23 mouse cellular contexts compared by ENCODE assay signal in the genomic region with DNA sequence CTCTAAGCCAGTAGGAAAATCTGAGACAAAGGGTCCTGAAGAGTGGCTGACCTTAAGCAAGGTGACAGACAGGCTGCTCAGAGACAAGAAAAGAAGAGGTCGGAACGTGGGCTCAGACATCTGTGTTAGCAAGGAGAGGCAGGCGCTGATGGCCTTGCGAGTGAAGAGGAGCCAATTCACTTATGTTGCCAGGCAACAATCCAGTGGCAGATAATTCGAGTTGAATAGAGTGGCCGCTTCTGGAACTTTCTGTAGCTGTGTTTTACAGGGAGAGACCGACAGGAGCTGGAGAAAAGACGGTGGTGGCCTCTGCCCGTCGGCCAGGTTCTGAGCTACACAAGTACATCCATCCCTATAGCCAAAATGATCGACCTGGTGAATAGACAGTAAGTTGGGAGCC. TPM values are rescaled to one million over a fixed set of nuclear protein-coding genes. Genes with fewer than 3 reads are reported as not detected.
A peak's percentile ranks its signal among the peaks of the same experiment; 100 is the strongest.
DNase-seq lines count a peak whose midpoint lies in the region; ATAC-seq and TF ChIP-seq lines count a peak whose summit lies in the region.
"Had no signal": no experiment of that assay in that cellular context is flagged by ENCODE, and none has a peak within 500 bp of the region (broad histone marks: within the 10 kb centered on the region; RNA-seq: fewer than 3 reads in every experiment).

No protein-coding gene starts in this region.

- no peaks in the 10 kb centered on the region for H3K9me3 ChIP-seq in heart, embryonic 12.5 days (replicated peaks)
- no peaks in the 10 kb centered on the region for H3K9me3 ChIP-seq in hindbrain, embryonic 11.5 days (ENCODE audit: control insufficient read depth, low read length)
- no peaks in the 10 kb centered on the region for H3K9me3 ChIP-seq in hindbrain, embryonic 16.5 days (ENCODE audit: control insufficient read depth, low read length)
- no peaks in the 10 kb centered on the region for H3K9me3 ChIP-seq in forebrain, postnatal 0 days (ENCODE audit: low read length)
- H3K9me3 ChIP-seq in midbrain, embryonic 15.5 days = no peaks in the 10 kb centered on the region
- H3K9me3 ChIP-seq: megakaryocyte, embryonic 14.5 days had no signal

- peak; percentile 85 for DNase-seq in heart, adult 11 months
- peak; percentile 10 for DNase-seq in hindbrain, embryonic 11.5 days (ENCODE audit: low spot score)
- no peak for DNase-seq in forebrain, postnatal 0 days
- DNase-seq in layer of hippocampus, adult 9-10 months (ENCODE audit: low spot score) = no peak
- DNase-seq: cerebellum, postnatal 10 days; gastrocnemius, postnatal 36 days; kidney, adult 8-10 months; kidney, postnatal 36 days; layer of hippocampus, postnatal 36 days; liver; liver, postnatal 0 days; lung, postnatal 14 days; retina, postnatal 1 day; right cerebral cortex, postnatal 4 days; thymus, postnatal 25 days had no signal

- peaks cover 4% of the 10 kb centered on the region for H3K36me3 ChIP-seq in heart, embryonic 12.5 days
- H3K36me3 ChIP-seq in hindbrain, embryonic 11.5 days (ENCODE audit: control insufficient read depth, insufficient read depth, low read length) = no peaks in the 10 kb centered on the region
- H3K36me3 ChIP-seq in hindbrain, embryonic 16.5 days (ENCODE audit: control insufficient read depth, insufficient read depth, low read length) = peaks cover 3% of the 10 kb centered on the region; the same call in 1 of the 2 replicates
- H3K36me3 ChIP-seq in forebrain, postnatal 0 days (ENCODE audit: insufficient read depth) = peaks cover 5% of the 10 kb centered on the region; the same call in 1 of the 2 replicates
- H3K36me3 ChIP-seq in midbrain, embryonic 15.5 days (replicated peaks) = peaks cover 4% of the 10 kb centered on the region; the same call in 1 of the 2 replicates

- H3K27me3 ChIP-seq in heart, embryonic 12.5 days (replicated peaks) = no peaks in the 10 kb centered on the region
- H3K27me3 ChIP-seq in hindbrain, embryonic 11.5 days (ENCODE audit: control insufficient read depth, insufficient read depth, low read length) = no peaks in the 10 kb centered on the region
- H3K27me3 ChIP-seq in hindbrain, embryonic 16.5 days (replicated peaks; ENCODE audit: control insufficient read depth, insufficient read depth, low read length) = no peaks in the 10 kb centered on the region
- no peaks in the 10 kb centered on the region for H3K27me3 ChIP-seq in forebrain, postnatal 0 days (ENCODE audit: insufficient read depth, low read length)
- H3K27me3 ChIP-seq in midbrain, embryonic 15.5 days (replicated peaks) = no peaks in the 10 kb centered on the region

- H3K9ac ChIP-seq in heart, embryonic 12.5 days = no peak overlapping the region
- no peak overlapping the region for H3K9ac ChIP-seq in hindbrain, embryonic 11.5 days (ENCODE audit: low read depth, low read length)
- no peak overlapping the region for H3K9ac ChIP-seq in hindbrain, embryonic 16.5 days (ENCODE audit: low read depth, low read length)
- no peak overlapping the region for H3K9ac ChIP-seq in forebrain, postnatal 0 days
- no peak overlapping the region for H3K9ac ChIP-seq in midbrain, embryonic 15.5 days
- H3K9ac ChIP-seq: liver, postnatal 0 days had no signal

- H3K4me2 ChIP-seq in heart, embryonic 12.5 days = no peak overlapping the region
- no peak overlapping the region for H3K4me2 ChIP-seq in hindbrain, embryonic 11.5 days (replicated peaks; ENCODE audit: low read depth, low read length)
- H3K4me2 ChIP-seq in hindbrain, embryonic 16.5 days (ENCODE audit: low read length) = no peak overlapping the region
- no peak overlapping the region for H3K4me2 ChIP-seq in forebrain, postnatal 0 days (ENCODE audit: low read depth)
- no peak overlapping the region for H3K4me2 ChIP-seq in midbrain, embryonic 15.5 days

- ATAC-seq in heart, embryonic 12.5 days (ENCODE audit: insufficient number of reproducible peaks, low FRiP score) = no peak
- ATAC-seq in hindbrain, embryonic 11.5 days (ENCODE audit: low FRiP score) = no peak
- no peak for ATAC-seq in hindbrain, embryonic 16.5 days
- ATAC-seq in forebrain, postnatal 0 days = no peak
- ATAC-seq in midbrain, embryonic 15.5 days (replicated peaks) = no peak
- ATAC-seq in erythroblast, adult 5-6 weeks (replicated peaks; ENCODE audit: low FRiP score, poor library complexity, severe bottlenecking) = no peak
- ATAC-seq: liver, postnatal 0 days had no signal

- no peak overlapping the region for H3K4me3 ChIP-seq in heart, embryonic 12.5 days
- H3K4me3 ChIP-seq in hindbrain, embryonic 11.5 days (ENCODE audit: low read depth, low read length) = no peak overlapping the region
- no peak overlapping the region for H3K4me3 ChIP-seq in hindbrain, embryonic 16.5 days (ENCODE audit: low read length)
- no peak overlapping the region for H3K4me3 ChIP-seq in forebrain, postnatal 0 days (ENCODE audit: low read depth, low read length)
- no peak overlapping the region for H3K4me3 ChIP-seq in midbrain, embryonic 15.5 days
- H3K4me3 ChIP-seq: megakaryocyte, embryonic 14.5 days had no signal

- no peak for TF ChIP-seq CTCF in forebrain, postnatal 0 days (IDR thresholded peaks at IDR 0.05; ENCODE audit: low read depth)

- no peak overlapping the region for H3K27ac ChIP-seq in heart, embryonic 12.5 days (ENCODE audit: poor library complexity, severe bottlenecking)
- H3K27ac ChIP-seq in hindbrain, embryonic 11.5 days (ENCODE audit: low read depth, low read length) = no peak overlapping the region
- H3K27ac ChIP-seq in hindbrain, embryonic 16.5 days (ENCODE audit: low read depth, low read length) = no peak overlapping the region
- H3K27ac ChIP-seq in forebrain, postnatal 0 days (ENCODE audit: low read depth, low read length) = 0 out of 2 replicates have a peak overlapping the region, but pooled peaks have one; percentile 15
- H3K27ac ChIP-seq in midbrain, embryonic 15.5 days = peak overlapping the region; percentile 66

- H3K4me1 ChIP-seq in heart, embryonic 12.5 days (replicated peaks) = peaks cover 12% of the 10 kb centered on the region
- no peaks in the 10 kb centered on the region for H3K4me1 ChIP-seq in hindbrain, embryonic 11.5 days (replicated peaks; ENCODE audit: control insufficient read depth, insufficient read depth, low read length)
- peaks cover 15% of the 10 kb centered on the region for H3K4me1 ChIP-seq in hindbrain, embryonic 16.5 days (ENCODE audit: control insufficient read depth, insufficient read depth, low read depth, low read length)
- H3K4me1 ChIP-seq in forebrain, postnatal 0 days (ENCODE audit: insufficient read depth) = peaks cover 2% of the 10 kb centered on the region; the same call in 1 of the 2 replicates
- peaks cover 20% of the 10 kb centered on the region for H3K4me1 ChIP-seq in midbrain, embryonic 15.5 days

- WGBS in heart, embryonic 12.5 days = 37% methylated on average over 11 of the region's 11 CpGs
- WGBS in hindbrain, embryonic 11.5 days = 55% methylated on average over 11 of the region's 11 CpGs
- WGBS in hindbrain, embryonic 16.5 days = 33% methylated on average over 11 of the region's 11 CpGs
- WGBS in forebrain, postnatal 0 days = 58% methylated on average over 11 of the region's 11 CpGs
- 47% methylated on average over 11 of the region's 11 CpGs for WGBS in midbrain, embryonic 15.5 days

RNA-seq across cellular contexts. Expression of a gene that starts 6.9 kb away (rescaled TPM):
- polyA plus RNA-seq in heart, embryonic 12.5 days (2016; fragmentation: Nextera tagmentation; extraction: Ambion mirVana) = not detected in 2 replicates
- 1.1 TPM in 1 of 2 replicates, not detected in the other for polyA plus RNA-seq in hindbrain, embryonic 11.5 days (2014; fragmentation: Nextera tagmentation; extraction: Ambion mirVana)
- polyA plus RNA-seq in hindbrain, embryonic 16.5 days (2015; fragmentation: Nextera tagmentation; extraction: Ambion mirVana) = 0.52 TPM in 1 of 2 replicates, not detected in the other
- total RNA-seq in forebrain, postnatal 0 days (2014; rRNA removed) = not detected in 2 replicates
- 0.48 and 0.51 TPM in 2 replicates for polyA plus RNA-seq in forebrain, postnatal 0 days (2015; fragmentation: Nextera tagmentation; extraction: Ambion mirVana)
- 2.0 and 2.3 TPM in 2 replicates for polyA plus RNA-seq in midbrain, embryonic 15.5 days (2015; fragmentation: Nextera tagmentation; extraction: Ambion mirVana)
- total RNA-seq in erythroblast, adult 5-6 weeks (2015; ENCODE audit: low replicate concordance) = not detected in 2 replicates
- not detected in 2 replicates for total RNA-seq in erythroblast, adult 5-6 weeks (2017; ENCODE audit: low replicate concordance)
- total RNA-seq: adrenal gland, postnatal 4 days; gastrocnemius, postnatal 36 days; layer of hippocampus, postnatal 36 days; left cerebral cortex, postnatal 36 days had no signal
- polyA plus RNA-seq: C2C12; liver, postnatal 0 days had no signal

RNA-seq across cellular contexts. Expression of a gene that starts 7.6 kb away (rescaled TPM):
- 1,467 and 1,522 TPM in 2 replicates for polyA plus RNA-seq in heart, embryonic 12.5 days (2016; fragmentation: Nextera tagmentation; extraction: Ambion mirVana)
- 1,709 and 1,853 TPM in 2 replicates for polyA plus RNA-seq in hindbrain, embryonic 11.5 days (2014; fragmentation: Nextera tagmentation; extraction: Ambion mirVana)
- polyA plus RNA-seq in hindbrain, embryonic 16.5 days (2015; fragmentation: Nextera tagmentation; extraction: Ambion mirVana) = 1,208 and 1,248 TPM in 2 replicates
- total RNA-seq in forebrain, postnatal 0 days (2014; rRNA removed) = 105 and 115 TPM in 2 replicates
- 1,342 and 1,370 TPM in 2 replicates for polyA plus RNA-seq in forebrain, postnatal 0 days (2015; fragmentation: Nextera tagmentation; extraction: Ambion mirVana)
- 1,086 and 1,110 TPM in 2 replicates for polyA plus RNA-seq in midbrain, embryonic 15.5 days (2015; fragmentation: Nextera tagmentation; extraction: Ambion mirVana)
- 580 and 688 TPM in 2 replicates for total RNA-seq in erythroblast, adult 5-6 weeks (2015; ENCODE audit: low replicate concordance)
- 168 and 350 TPM in 2 replicates for total RNA-seq in erythroblast, adult 5-6 weeks (2017; ENCODE audit: low replicate concordance)

RNA-seq across cellular contexts. Expression of a gene that starts 28.6 kb away (rescaled TPM):
- polyA plus RNA-seq in heart, embryonic 12.5 days (2016; fragmentation: Nextera tagmentation; extraction: Ambion mirVana) = 11.1 and 12.3 TPM in 2 replicates
- 12.0 and 12.8 TPM in 2 replicates for polyA plus RNA-seq in hindbrain, embryonic 11.5 days (2014; fragmentation: Nextera tagmentation; extraction: Ambion mirVana)
- polyA plus RNA-seq in hindbrain, embryonic 16.5 days (2015; fragmentation: Nextera tagmentation; extraction: Ambion mirVana) = 316 and 333 TPM in 2 replicates
- 274 and 518 TPM in 2 replicates for total RNA-seq in forebrain, postnatal 0 days (2014; rRNA removed)
- 131 and 237 TPM in 2 replicates for polyA plus RNA-seq in forebrain, postnatal 0 days (2015; fragmentation: Nextera tagmentation; extraction: Ambion mirVana)
- 315 and 316 TPM in 2 replicates for polyA plus RNA-seq in midbrain, embryonic 15.5 days (2015; fragmentation: Nextera tagmentation; extraction: Ambion mirVana)
- total RNA-seq in erythroblast, adult 5-6 weeks (2015; ENCODE audit: low replicate concordance) = not detected in 2 replicates
- not detected in 2 replicates for total RNA-seq in erythroblast, adult 5-6 weeks (2017; ENCODE audit: low replicate concordance)

RNA-seq across cellular contexts. Expression of a gene that starts 57.6 kb away (rescaled TPM):
- polyA plus RNA-seq in heart, embryonic 12.5 days (2016; fragmentation: Nextera tagmentation; extraction: Ambion mirVana) = not detected in 2 replicates
- not detected in 2 replicates for polyA plus RNA-seq in hindbrain, embryonic 11.5 days (2014; fragmentation: Nextera tagmentation; extraction: Ambion mirVana)
- polyA plus RNA-seq in hindbrain, embryonic 16.5 days (2015; fragmentation: Nextera tagmentation; extraction: Ambion mirVana) = not detected in 2 replicates
- not detected in 2 replicates for total RNA-seq in forebrain, postnatal 0 days (2014; rRNA removed)
- not detected in 2 replicates for polyA plus RNA-seq in forebrain, postnatal 0 days (2015; fragmentation: Nextera tagmentation; extraction: Ambion mirVana)
- polyA plus RNA-seq in midbrain, embryonic 15.5 days (2015; fragmentation: Nextera tagmentation; extraction: Ambion mirVana) = not detected in 2 replicates
- not detected in 2 replicates for total RNA-seq in erythroblast, adult 5-6 weeks (2015; ENCODE audit: low replicate concordance)
- total RNA-seq in erythroblast, adult 5-6 weeks (2017; ENCODE audit: low replicate concordance) = not detected in 2 replicates
- total RNA-seq: adrenal gland, postnatal 4 days; gastrocnemius, postnatal 36 days; layer of hippocampus, postnatal 36 days; left cerebral cortex, postnatal 36 days had no signal
- polyA plus RNA-seq: C2C12; liver, postnatal 0 days had no signal

Comparison
In these comparisons a context has a peak if more than half of its experiments do, and no peak if none do; other contexts are left out.
1. DNase-seq: peak in heart, adult 11 months (single experiment) and hindbrain, embryonic 11.5 days (single experiment); none in forebrain, postnatal 0 days (single experiment) and layer of hippocampus, adult 9-10 months (single experiment).
2. H3K27ac ChIP-seq: peak in forebrain, postnatal 0 days (single experiment) and midbrain, embryonic 15.5 days (single experiment); none in heart, embryonic 12.5 days (single experiment), hindbrain, embryonic 11.5 days (single experiment) and hindbrain, embryonic 16.5 days (single experiment).